Mouse (Mus musculus) embryonic fibroblast, embryonic 13.5 days (primary cell): Measurements from ENCODE around the gene Ankrd11.
A peak's percentile ranks its signal among the peaks of the same experiment; 100 is the strongest.

Experiments used
- CTCF ChIP-seq: IDR thresholded peaks from 2 replicates; pipeline ENCODE4 v1.5.1; 2011; ENCODE audit warnings: mild to moderate bottlenecking, control low read depth, low read length, moderate library complexity, borderline replicate concordance; ENCODE audit not compliant: insufficient read depth
- POLR2A ChIP-seq: IDR thresholded peaks from 2 replicates; pipeline ENCODE4 v1.6.1; 2011; ENCODE audit warnings: low read depth, mild to moderate bottlenecking, control low read depth, low read length, moderate library complexity

DNA sequence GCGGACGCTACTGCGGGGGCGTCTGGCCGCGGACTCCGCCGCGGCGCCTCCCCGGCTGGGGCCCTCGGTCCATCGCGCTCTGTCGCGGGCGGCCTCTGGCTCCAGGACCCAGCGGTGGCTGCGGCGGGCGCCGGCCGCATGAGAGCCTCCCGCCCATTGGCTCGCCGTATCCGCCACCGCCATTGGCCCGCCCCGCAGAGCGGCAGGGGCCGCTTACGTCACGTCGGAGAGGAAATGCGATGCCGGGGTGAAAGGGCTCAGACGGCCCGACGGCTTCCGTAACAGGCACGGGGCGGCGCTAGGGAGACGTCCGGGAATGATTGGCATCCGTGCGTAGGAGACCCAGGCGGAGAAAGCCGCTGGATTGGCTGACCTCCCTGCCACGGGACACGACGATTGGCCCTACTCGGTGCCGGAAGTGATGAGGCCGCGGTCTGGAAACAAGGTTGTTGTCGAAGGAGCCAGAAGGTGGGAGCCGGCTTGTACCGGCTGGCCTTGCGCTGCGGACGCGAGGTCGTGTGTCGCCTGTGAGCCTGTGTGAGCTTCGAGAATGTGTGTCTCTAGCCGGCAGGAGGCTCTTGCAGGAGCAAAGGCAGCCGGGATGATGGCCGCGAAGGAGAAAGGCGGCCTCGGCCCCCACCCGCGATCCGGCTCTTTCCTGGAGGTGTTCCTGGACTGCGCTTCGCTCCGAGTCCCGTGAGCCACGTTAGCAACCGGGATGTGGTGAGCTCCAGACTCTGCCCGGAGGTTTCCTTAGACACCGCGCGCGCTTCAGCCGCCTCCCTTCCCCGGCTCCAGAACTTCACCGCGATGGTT, at the start of gene Ankrd11:
- TF ChIP-seq POLR2A: peak; percentile 99
- TF ChIP-seq CTCF: no peak
